Mouse (Mus musculus): Measurements from ENCODE around the gene Itga8.

The Itga8 gene

GRCm38 (mm10) chr2:12197711-12198110 is 104.0 kb downstream of the Itga8 start:
- DNase-seq (ENCODE audit: low read depth): no peak

- DNase-seq (ENCODE audit: low read depth): no peak
These were observed 112.7 kb downstream of the Itga8 start for GRCm38 (mm10) chr2:12189026-12189425.

DNA sequence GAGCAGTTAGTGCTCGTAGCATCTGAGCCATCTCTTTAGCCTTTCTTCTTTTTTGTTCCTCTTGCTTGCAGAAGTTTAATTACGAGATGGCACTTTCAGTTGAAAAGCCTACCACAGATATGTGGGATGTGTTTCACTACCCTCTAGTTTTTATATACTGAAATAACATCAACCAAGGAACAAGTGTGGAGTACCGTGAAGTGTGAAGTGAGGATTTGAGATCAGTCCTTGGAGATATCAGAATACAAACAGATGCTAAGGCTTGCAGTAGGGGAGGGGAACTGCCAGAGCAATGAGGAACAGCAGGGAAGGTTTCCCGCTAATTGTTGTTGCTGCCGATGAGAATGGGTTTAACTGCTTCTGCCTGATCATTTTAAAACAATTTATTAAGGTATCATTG is 114.1 kb downstream of the Itga8 start:
- no peak for DNase-seq (ENCODE audit: low read depth)

DNA sequence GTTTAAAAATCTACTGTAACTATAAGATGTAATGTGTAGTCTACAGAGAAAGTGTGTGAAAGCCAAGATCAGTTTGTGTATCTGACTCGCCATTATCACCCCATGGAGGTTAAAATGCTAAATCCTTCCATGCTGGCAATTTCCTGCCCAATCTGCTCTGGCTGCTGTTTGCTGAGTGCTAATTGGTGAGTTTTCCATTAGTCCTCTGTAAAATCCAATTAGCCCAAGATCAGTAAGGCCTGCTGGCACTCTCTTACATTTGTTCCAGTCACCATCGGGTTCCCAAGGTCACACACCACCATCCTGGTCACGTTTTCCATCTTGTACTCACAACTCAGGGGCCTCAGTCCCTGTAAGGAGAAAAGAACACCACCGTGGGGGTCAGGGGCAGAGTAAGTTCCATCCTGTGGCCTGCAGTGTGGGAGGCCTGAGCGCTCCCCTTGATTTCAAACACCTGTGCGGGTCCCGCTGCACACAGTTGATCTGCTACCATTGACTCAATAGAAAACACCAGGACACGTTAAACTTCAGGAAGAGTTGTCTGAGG is 119.2 kb downstream of the Itga8 start:
- no peak for DNase-seq (ENCODE audit: low read depth)

GRCm38 (mm10) chr2:12180635-12181034 is 121.1 kb downstream of the Itga8 start:
- DNase-seq (ENCODE audit: low read depth): no peak

DNA sequence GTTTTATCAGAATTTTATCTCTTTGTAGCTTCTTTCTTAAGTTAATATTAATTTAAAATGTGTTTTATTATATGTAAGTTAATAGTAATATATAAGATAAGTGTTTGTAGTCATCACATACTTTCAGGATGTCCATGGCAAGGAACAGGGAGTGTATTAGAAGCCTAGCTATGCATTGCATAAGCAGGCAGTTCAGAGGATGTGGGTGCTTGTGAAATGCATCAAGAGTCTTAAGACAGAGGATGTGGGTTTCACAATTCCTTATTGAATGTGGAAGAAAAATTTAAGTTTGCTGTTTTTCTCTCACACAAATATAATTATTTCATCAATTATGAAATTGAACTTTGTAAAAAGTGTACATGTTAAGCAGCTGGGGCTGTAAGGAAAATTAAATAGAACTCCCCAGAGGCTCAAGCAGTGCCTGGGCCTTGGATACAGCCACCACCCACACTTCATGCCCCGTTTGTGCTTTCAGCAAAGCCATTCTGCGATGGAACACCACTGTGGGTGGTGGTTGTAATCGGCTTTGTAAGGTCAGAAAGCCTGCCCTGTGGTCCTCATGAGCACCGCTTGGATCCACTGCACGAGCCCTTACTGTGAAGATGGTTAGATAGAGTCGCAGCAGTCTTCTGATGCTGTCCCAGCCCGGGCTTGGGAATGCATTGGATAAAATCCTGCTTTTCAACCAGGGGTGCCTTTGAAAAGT is 126.8 kb downstream of the Itga8 start:
- no peak for DNase-seq (ENCODE audit: low read depth)

- no peak for DNase-seq (ENCODE audit: low read depth)
These were observed 131.5 kb downstream of the Itga8 start for GRCm38 (mm10) chr2:12170221-12170620.

GRCm38 (mm10) chr2:12160486-12160885 is 141.2 kb downstream of the Itga8 start:
- DNase-seq (ENCODE audit: low read depth): peak; percentile 22

DNA sequence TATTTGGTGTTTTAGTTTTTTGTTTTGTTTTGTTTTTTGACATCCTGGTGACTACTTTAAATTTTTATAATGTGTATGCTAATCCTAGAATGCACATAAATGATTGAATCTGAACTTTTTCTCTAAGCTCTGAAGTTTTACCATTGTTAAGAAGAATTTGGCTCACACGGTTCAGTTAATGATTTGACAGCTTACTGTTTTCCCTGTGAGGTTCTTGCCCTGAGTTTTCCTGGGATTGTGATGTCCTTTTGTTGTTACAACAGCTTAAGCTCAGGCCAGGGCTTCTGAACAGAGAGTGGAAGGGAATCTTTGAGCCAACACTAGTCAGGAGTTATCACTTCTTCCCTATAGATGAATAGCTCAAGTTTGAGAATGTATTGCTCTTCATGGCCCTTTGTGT is 144.7 kb downstream of the Itga8 start:
- DNase-seq (ENCODE audit: low read depth): no peak

DNA sequence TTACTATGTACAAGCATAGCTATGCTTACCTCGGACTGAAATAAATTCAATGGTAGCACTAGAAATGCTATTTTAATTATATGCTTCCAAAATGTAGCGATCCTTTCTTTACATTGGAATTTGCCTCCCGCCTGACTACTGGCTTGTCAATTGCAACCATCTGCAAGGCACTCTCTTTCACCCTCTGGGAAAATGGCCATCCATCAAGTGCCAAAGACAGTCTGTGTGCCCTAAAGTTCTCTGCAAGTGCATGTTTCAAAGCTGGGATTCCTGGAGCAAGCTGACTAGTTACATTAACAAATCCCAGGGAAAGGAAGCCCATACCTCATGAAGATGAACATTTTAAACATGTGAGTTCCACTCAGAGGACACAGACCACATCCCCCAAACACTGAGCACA is 145.3 kb downstream of the Itga8 start:
- no peak for DNase-seq (ENCODE audit: low read depth)

GRCm38 (mm10) chr2:12154676-12155075 is 147.0 kb downstream of the Itga8 start:
- no peak for DNase-seq (ENCODE audit: low read depth)

DNA sequence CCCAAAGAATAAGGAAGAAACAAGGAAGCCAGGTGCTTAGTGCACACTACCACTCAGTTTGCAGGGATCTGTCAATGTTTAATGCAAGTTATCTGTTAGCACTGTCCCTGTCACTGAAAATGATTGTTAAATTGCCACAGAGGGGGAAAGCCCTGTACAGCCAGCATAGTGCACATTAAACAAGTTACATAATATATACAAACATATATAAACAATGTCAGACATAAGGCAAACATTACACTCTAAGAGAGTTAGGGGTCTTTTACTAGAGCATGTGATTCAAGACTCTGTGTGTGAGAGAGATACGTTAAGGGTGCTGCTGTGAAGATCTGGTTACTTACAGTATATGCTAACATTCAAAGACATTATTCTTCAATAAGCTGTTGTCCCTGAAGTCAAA is 148.2 kb downstream of the Itga8 start:
- no peak for DNase-seq (ENCODE audit: low read depth)

DNA sequence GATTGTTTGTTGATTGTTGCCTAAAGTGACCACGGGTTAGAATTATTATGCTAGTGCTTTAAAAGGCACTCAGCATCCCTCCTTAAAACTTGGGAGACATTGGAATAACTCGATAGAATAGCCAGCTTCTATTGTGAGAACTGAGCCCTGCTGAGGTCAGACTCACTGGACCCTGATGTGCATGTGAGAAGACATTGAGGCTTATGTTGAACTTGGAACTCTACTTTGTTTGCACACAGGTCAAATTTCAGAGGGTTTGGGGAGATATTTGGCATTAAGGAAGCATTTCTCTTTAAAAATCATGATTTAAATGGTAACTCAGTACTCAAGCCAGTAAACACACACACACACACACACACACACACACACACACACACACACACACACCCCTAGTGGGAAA is 153.8 kb downstream of the Itga8 start:
- no peak for DNase-seq (ENCODE audit: low read depth)

DNA sequence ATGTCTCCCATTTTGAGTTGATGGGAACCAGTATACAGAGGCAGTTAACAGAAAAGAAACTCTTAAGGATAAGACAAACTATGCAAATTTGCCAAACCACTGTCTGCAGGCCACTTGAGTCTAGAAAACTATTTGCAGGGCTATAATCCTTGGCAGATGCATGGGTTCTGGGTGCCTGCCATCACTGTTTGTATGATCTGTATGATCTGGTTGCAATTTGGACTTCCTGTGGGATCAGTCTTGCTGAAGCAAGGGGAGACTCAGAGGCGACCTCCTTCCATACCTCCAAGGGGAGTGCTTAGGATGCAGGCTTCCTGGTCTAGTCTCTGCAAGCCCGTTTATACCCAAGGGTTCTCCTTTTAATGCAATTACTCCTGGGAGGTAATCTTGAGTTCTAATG is 155.1 kb downstream of the Itga8 start:
- no peak for DNase-seq (ENCODE audit: low read depth)

DNA sequence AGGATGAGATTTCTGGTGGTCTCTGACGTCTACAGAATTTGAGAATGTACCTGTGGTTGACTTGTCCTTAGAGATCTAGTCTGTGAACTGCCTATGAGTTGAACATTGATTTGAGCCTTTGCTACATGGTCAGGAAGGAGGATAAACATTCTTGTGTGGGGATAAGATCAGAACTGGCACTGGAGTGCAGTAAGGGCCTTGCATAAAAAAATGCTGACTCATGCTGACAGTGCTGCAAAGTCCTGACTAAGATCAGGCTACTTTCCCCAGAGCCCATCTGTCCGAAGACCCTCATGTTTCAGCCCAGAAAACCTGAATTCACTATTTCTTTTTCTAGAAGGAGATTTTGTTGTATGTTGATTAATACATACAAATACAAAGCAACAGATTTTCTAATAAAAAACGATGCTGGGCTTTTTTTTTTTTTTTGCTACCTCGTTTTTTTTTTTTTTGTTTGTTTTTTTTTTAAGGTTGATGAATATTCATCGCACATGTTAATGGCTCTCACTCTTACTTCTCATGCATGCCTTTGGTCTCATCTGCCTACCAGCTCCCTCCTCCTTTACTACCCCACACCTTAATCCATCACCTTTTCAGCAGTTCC is 162.9 kb downstream of the Itga8 start:
- no peak for DNase-seq (ENCODE audit: low read depth)

- no peak for DNase-seq (ENCODE audit: low read depth)
These were observed 175.1 kb downstream of the Itga8 start for GRCm38 (mm10) chr2:12126580-12126979.

GRCm38 (mm10) chr2:12115479-12115878 is 186.2 kb downstream of the Itga8 start:
- no peak for DNase-seq (ENCODE audit: low read depth)

- DNase-seq (ENCODE audit: low read depth): no peak
These were observed 192.4 kb downstream of the Itga8 start for GRCm38 (mm10) chr2:12109306-12109705.

DNA sequence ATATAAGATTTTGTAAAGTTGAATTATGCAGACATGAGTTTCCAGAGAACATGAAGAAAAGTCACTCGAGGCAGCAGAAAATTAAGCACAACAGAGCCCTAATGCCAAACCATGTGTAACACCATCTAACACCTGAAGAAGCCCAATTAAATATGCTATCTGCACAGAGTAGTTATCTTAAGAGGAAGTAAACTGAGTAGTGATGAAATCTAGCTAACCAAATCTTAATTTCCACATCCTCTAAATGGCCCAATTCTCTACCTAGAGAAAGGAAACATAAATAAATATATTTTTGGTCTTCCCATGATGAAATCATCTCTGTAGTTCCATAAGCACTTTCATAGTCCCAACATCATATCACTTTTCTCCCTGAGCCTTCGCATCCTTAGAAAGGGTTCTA is 193.4 kb downstream of the Itga8 start:
- DNase-seq (ENCODE audit: low read depth): no peak

DNA sequence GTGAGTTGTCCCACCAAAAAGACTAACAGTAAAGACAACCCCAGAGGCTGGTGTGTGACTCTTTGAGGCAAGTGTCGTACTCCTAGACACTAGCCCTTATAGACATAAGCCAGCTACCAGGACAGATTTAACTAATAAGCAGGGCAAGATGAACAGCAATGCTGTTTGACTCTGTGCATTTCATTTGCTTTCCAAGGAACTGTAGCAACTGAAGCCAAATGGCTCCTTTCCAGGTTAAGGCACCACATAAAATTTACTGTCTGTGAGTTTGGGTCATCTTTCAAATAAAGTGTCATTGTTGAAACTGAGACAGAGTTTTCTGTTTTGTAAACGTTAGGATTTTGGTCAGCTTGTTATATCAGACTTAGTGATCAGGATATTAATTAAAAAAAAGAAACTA is 194.5 kb downstream of the Itga8 start:
- DNase-seq (ENCODE audit: low read depth): no peak

DNA sequence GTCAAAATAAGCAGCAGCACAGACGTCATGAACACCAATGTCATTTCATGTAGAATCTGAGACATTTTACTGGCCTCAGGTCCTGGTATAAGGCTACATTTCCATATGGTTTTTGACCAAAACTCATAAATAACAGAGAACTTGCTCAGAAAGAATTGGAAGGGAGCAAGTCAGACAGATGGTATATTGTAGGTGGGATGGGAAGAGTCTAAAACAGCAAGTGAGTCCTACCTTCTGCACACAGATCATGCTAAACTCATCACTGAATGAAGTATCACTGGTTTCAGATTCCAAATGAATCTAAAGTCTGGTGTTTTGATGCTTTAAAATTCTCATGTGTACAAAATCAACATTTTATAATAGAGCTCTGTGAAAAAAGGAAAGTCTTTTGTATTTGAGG is 198.5 kb downstream of the Itga8 start:
- no peak for DNase-seq (ENCODE audit: low read depth)

DNA sequence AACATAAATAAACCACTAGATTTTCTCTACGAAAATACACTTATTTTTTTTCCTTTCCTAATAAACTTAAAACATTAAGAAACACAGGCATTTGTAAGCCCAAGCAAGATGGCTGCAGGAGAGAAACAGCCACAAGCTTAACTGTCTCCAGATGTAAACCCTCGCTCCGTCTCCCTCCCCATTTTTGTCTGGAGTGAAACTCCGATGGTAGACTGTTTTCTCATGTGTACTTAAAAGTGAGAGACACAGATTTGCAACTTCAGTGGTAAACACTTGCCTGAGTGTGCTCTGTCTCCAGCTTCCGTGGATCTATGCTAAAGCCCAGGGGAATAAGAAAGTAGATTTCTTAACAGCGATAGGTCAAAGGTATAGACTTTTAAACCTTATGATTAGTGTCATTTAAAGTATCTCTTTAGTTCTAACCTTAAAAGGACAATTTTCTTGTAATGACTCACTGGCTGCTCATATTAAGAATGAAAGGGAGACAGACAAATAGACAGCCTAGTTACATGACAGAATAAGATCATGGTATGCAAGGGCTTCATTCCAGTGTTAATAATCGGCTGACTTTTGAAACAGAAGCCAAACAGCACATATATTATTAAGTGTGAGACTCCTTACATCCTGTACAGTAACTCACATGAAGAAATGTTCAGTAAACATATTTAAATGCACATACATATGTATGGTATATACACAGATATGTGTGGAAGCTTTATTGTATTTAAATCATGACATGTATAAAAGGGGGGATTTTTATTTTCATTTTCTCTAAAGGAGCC is 209.3 kb downstream of the Itga8 start:
- no peak for DNase-seq (ENCODE audit: low read depth)

DNA sequence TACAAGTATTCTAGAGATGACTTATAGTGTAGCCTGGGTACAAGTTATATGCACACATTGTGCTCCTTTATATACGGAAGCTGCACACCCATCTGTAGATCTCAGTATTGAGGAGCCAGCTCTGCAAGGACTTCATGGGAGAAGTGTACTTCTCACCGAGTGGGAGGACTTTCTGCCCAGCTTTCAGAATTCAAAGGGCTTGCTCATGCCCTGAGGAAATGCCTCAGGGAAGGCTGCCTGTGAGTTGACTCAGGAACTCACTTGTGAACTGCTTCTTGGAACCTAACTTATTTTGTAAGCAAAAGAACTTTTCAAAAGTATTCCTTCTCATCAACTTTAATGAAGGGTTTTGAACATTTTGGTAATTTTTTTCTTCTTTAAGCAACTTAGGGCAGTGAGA is 210.7 kb downstream of the Itga8 start:
- no peak for DNase-seq (ENCODE audit: low read depth)

Measured in c-Kit-positive CD71-positive TER-119-negative erythroid progenitor cells, embryonic 14.5 days (primary cell).